Mouse (Mus musculus) lung, postnatal 4 days (tissue): Measurements from ENCODE around the gene Pou2f1.

ENCODE experiments used
- DNase-seq, 2 experiments: peaks; one replicate each; pipeline ENCODE4 v3.0.0; 2021

Gene Pou2f1

DNA sequence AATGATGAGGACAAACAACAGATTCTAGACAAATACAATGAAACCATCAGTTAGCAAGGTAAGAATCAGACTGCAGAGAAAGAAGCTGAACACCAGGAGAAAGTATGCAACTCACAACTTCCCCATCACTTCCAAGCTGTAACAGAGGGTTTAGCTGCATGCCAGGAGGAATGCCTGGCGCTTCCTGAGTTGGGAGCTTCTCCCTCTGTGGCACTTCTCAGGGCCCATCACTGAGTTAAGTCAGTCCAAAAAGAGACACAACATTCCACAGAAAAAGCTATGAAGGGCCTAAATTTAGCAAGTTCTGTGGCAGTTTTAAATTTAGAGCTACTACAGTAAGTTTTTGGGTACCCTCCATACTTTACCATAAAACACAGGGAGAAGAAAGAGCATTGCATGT lies 59.2 kb downstream of the Pou2f1 start:
- DNase-seq, result no peak

GRCm38 (mm10) chr1:165935466-165935818 lies 67.0 kb downstream of the Pou2f1 start:
- no peak for DNase-seq

DNA sequence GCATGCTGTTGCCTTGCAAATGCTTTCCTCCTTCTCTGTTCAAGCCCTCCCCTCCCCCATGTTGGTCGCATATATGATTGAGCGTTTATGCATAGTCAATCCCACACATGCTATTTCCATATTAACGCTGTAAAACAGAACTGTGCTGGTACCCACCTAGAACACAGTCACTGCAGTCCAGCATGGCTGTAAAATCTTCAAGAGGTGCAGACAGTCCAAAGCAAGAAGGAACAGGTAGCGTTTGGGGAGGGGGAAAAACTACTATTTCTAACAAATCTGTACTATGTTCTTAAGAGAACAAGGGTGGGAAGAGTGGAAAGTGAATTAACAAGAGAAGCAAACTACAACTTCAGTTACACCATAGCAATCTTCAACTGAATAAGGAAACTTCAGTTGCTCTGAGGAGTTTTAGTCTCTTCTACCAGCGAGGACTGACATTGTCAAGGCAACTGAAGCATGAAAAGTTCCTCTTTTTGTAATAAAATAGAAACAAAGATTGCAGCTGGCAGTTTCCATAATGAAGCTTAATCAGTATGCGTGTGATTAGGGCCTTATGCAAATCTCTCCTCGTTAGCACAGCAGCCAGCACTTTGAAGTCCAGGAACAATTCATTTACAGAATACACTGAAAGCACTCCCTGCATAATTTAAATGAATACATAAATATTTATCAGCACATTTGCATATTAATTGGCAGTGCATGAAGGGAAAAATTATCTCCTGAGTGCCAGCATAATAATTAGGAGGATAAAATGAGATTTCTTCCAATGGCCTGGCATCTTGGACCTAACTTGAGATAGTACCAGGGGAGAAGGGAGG lies 67.6 kb downstream of the Pou2f1 start:
- DNase-seq, result no peak

DNA sequence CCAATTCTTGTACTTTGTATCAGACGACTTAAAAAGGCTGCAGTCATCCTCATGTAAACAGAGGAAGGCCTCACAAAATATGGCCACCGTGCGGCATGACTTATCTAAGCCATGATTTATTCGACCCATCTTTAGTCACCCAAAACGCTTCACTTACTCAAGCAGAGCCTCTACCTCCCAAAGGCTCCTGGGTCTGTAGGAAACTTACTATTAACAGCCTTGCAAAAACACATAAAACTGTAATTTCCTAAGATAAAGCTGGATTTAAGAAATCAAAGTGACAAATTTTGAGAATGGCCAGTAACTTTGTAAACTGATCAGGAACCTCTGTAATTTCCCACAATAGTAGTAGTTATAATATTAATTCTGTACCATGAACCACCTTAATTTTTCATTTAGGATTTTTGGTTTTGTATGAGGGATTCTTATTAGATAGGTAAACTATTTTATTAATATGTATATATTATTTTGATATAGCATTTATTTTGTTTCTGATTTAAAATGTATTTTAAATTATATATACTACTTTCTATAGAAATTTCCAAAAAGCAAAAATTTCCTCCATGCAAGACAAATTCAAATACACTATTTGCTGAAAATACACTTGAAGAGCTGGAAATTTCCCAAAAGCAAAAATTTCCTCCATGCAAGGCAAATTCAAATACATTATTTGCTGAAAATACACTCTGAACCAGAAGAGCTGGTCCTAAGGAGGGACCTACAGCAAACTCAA lies 68.4 kb downstream of the Pou2f1 start:
- no peak for DNase-seq

- no peak for DNase-seq
These were observed 69.6 kb downstream of the Pou2f1 start for GRCm38 (mm10) chr1:165932842-165933241.

DNA sequence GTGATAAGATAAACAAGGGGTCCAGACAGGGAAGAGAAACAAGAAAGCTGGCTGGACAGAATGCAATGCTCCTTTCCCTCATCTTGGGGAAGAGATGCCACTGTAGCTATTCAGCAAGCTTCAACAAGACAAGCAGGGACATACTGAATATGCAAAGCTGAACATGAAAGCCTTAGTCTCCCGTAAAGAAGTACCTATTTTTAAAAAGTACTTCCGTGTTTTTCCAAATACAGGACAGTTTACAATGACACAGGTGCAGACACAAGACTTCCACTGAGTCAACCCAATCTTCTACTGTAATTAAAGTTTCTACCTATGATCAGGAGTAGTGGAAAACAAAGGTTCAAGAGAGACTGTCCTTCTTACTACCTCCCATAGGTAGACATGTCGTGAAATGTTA lies 72.0 kb downstream of the Pou2f1 start:
- no peak for DNase-seq

- no peak for DNase-seq
These were observed 74.8 kb downstream of the Pou2f1 start for GRCm38 (mm10) chr1:165927507-165928279.

DNA sequence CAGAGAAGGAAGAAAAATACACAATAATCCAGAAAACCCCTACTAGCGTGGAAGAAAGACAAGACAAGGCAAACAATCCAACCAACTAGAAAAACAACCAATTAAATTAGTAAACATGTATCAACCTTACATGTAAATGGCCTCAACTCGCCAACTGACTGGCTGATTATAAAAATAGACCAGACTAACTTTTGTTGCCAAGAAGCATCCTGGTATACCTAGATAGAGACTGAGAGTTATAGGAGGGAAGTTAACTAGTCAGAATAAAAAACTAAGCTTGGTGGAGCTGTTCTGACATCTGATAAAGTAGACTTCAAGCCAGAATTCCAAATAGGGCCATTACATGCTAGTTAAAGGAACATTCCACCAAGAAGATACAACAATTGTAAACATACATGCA lies 77.3 kb downstream of the Pou2f1 start:
- no peak for DNase-seq

GRCm38 (mm10) chr1:165922488-165922887 lies 80.0 kb downstream of the Pou2f1 start:
- DNase-seq, result no peak

- no peak for DNase-seq
These were observed 81.5 kb downstream of the Pou2f1 start for GRCm38 (mm10) chr1:165921026-165921425.

- no peak for DNase-seq
These were observed 88.1 kb downstream of the Pou2f1 start for GRCm38 (mm10) chr1:165914416-165914801.

GRCm38 (mm10) chr1:165913720-165914415 lies 88.6 kb downstream of the Pou2f1 start:
- no peak for DNase-seq

DNA sequence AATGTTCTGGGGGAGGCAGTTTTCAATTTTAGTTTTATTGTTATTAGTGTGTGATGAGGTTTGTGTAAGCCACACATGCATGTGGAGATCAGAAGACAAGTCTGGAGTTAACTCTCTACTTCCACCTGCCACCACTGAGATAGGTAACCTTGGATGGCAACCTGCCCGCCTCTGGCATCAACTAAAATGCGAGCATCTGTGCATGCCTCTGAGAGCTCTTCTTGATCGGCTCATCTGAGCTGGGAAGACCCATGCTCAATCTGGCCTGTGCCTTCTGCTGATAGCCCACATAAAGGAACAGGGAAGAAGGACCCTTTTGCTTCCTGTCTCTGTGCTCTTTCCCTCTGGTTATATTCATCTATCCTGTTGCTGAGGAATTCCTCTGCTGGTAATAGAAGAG lies 93.0 kb downstream of the Pou2f1 start:
- no peak for DNase-seq

DNA sequence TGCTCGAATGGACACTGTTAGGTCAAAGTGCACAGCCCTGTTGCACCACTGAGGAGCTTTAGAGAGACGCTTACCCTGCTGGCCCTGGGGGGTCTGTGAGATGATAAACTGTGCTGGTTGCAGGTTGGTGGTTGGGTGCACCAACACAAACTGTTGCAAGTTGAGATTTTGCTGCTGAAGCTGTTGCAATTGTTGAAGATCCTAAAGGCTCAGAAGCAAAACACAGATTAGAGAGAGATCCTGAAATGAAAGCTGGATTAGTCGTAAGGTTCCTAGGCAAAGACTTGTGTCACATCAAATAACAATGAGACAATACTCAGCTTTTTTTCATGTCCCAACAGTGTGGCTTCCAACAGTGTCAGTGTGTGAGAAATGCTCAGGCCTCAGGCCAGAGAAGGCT lies 93.7 kb downstream of the Pou2f1 start:
- no peak for DNase-seq

- no peak for DNase-seq
These were observed 94.3 kb downstream of the Pou2f1 start for GRCm38 (mm10) chr1:165908153-165908552.

GRCm38 (mm10) chr1:165903596-165903995 lies 98.9 kb downstream of the Pou2f1 start:
- no peak for DNase-seq

- no peak for DNase-seq
These were observed 110.8 kb downstream of the Pou2f1 start for GRCm38 (mm10) chr1:165891686-165892085.

DNA sequence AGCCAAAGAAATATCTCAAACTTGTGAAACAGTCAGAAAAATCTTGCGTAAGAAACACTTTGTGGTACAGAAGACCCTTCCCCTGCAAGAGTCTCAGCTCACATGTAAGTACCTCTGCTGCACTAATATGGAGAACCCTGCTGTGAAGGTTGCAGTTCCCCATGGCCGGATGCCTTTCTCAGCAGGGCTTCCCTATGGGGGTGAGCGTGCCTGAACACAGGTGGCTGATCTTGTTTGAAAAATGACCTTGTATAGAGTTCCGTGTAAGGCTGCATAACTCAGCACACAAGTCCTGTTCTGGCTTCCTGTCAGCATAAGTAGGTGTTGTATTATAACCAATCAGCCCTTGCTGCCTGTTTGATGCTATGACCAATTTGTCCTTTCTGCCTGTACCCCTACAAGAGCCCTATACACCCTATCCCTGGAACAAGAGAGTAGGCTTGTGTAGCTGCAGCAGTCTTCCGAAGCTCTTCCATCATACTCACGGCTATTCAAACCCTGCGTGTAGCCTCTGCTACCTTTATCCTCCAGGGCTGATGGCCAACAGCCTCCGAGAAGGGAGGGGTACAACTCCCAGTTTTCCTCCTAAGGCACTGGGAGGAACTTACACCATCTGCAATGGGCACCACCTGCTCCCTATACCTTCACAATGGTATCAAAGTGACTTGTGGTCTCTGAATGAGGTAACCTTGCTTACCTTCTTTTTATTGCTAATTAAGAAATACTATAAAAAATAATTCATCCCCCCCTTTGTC lies 120.2 kb downstream of the Pou2f1 start:
- DNase-seq, result no peak

DNA sequence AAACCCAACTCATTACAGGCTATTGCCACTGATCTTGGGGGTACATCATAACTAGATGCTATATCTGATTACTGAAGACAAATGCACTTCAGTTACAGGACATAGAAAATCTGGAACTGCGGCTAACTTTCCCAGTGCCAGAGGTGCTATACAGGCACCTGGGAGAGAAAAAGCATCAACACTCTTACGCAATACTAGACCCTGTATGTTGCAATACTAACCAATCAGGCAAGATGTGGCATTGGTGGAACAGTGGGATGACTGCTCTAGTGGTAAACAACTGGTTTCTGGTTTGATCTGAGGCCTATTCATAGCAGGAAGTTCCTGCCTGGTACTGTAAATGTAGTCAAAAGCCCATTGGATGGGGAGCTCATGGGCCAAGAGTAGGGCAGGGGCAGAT lies 123.7 kb downstream of the Pou2f1 start:
- DNase-seq, result no peak

DNA sequence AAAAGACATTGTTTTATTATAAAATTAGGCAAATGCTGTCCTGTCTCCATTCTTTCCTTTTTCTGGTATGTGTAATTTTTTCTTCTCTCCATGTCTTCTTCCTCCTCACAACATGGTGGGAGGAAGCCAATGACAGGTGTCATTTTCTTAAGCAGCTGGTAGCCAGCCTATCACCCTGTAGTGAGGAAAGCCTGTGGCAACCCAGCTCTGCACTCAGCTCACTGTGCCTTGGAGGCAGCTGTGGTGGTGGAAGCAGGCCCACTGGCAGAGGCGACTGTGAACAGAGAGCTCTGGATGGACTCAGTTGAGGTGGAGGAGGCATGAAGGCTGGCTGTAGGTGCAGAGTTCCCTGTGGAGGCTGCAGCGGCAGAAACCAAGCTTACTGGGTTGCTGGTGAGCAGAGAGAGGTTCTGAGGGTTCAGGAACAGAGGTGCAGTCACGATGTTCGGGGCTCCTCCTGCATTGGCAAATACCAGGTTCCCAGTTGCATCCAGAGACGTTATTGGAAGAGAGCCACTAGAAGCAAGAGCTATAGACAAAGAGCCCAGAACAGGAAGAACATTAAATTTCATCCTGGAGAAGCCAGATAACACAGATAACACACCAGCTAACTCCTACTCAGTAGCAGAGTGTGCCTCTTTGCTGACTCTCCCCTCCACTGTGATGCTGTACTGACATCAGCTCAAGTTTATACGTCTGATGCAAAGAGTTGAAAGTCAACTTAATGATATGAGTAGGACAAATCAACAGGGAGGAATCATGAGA lies 126.8 kb downstream of the Pou2f1 start:
- no peak for DNase-seq

GRCm38 (mm10) chr1:165874645-165875044 lies 127.8 kb downstream of the Pou2f1 start:
- peak; percentile 55 to 82 for DNase-seq

GRCm38 (mm10) chr1:165868659-165869058 lies 133.8 kb downstream of the Pou2f1 start:
- DNase-seq, result no peak
